Mouse (Mus musculus): ENCODE results near the gene Lrrc66.

GRCm38 (mm10) chr5:73564038-73564437 lies 68.3 kb downstream of the Lrrc66 start:
- TF ChIP-seq EP300 (optimal IDR thresholded peaks at IDR 0.05) (no peak), CTCF (IDR thresholded peaks at IDR 0.05; ENCODE audit: low read depth) (no peak)

Measured in stomach, postnatal 0 days (tissue).